Mouse (Mus musculus) embryonic facial prominence, embryonic 11.5 days (tissue): ENCODE results near the gene Spink4. TPM values are rescaled to one million over a fixed set of nuclear protein-coding genes. Genes with fewer than 3 reads are reported as not detected.

Experiments used
- ATAC-seq: fragments of 200-750 bp; cut with Nextera tagmentation; replicated peaks from 2 replicates; pipeline ENCODE4 v1.8.0; 2017; ENCODE audit warnings: low read depth; ENCODE audit not compliant: insufficient number of reproducible peaks, low FRiP score, low TSS enrichment
- DNase-seq: peaks from one replicate; pipeline ENCODE4 v3.0.0-alpha.2; 2015; ENCODE audit warnings: low spot score
- H3K27ac ChIP-seq: fragments of 300-500 bp; sonication (generic); replicated peaks from 2 replicates; pipeline ENCODE4 v1.5.1; 2014; ENCODE audit warnings: mild to moderate bottlenecking, low read depth, low read length, control low read depth
- H3K27me3 ChIP-seq: fragments of 300-500 bp; sonication (generic); 2 replicates; pipeline ENCODE4 v1.6.1; 2014; ENCODE audit warnings: mild to moderate bottlenecking, low read length, moderate library complexity, mixed read lengths; ENCODE audit not compliant: control insufficient read depth, insufficient read depth
- H3K36me3 ChIP-seq: fragments of 300-500 bp; sonication (generic); replicated peaks from 2 replicates; pipeline ENCODE4 v1.6.1; 2014; ENCODE audit warnings: low read depth, mild to moderate bottlenecking, low read length, moderate library complexity, mixed read lengths; ENCODE audit not compliant: control insufficient read depth, insufficient read depth
- H3K4me1 ChIP-seq: fragments of 300-500 bp; sonication (generic); 2 replicates; pipeline ENCODE4 v1.6.1; 2014; ENCODE audit warnings: low read length, mixed read lengths; ENCODE audit not compliant: control insufficient read depth, insufficient read depth
- H3K4me2 ChIP-seq: fragments of 300-500 bp; sonication (generic); 2 replicates; pipeline ENCODE4 v1.6.1; 2014; ENCODE audit warnings: low read depth, mild to moderate bottlenecking, control low read depth, low read length, moderate library complexity
- H3K4me3 ChIP-seq: fragments of 300-500 bp; sonication (generic); 2 replicates; pipeline ENCODE4 v1.5.1; 2014; ENCODE audit warnings: low read depth, low read length, control low read depth
- H3K9ac ChIP-seq: fragments of 300-500 bp; sonication (generic); replicated peaks from 2 replicates; pipeline ENCODE4 v1.6.1; 2014; ENCODE audit warnings: mild to moderate bottlenecking, control low read depth, low read length
- H3K9me3 ChIP-seq: fragments of 300-500 bp; sonication (generic); replicated peaks from 2 replicates; pipeline ENCODE4 v1.6.1; 2016; ENCODE audit warnings: mild to moderate bottlenecking, low read length, inconsistent platforms, mixed read lengths; ENCODE audit not compliant: control insufficient read depth
- WGBS: fragments of 180-500 bp; shearing (Covaris S2); extraction: QIAGEN DNeasy Blood & Tissue Kit; methylation state at CpG from one replicate; pipeline ENCODE4 v1.1.7; 2014; 5-methylcytosine and 5-hydroxymethylcytosine counted together
- polyA plus RNA-seq: library from polyadenylated mRNA; unstranded; fragments of >200 nt; fragmentation: Nextera tagmentation; extraction: Ambion mirVana; gene quantifications from 2 replicates; pipeline ENCODE4 v1.2.1, GENCODE M21; 2014

The Spink4 gene
- polyA plus RNA-seq, 1 experiment from 2014 or later, result not detected

GRCm38 (mm10) chr4:40970842-40971701 is 51.2 kb downstream of the Spink4 start, which contains the start of gene Nfx1:
Gene Nfx1, plus strand, starts transcription at chr4:40970906.
- DNase-seq, result peak; percentile 98
- Histone ChIP-seq H3K4me3 (peak within 1 kb of the TSS; percentile 99), H3K27me3 (no peaks in the 10 kb centered on the region), H3K9ac (peak within 1 kb of the TSS; percentile 84), H3K4me1 (no peaks in the 10 kb centered on the region), H3K27ac (peak within 1 kb of the TSS; percentile 88), H3K36me3 (no peaks in the 10 kb centered on the region), H3K9me3 (no peaks in the 10 kb centered on the region), H3K4me2 (peak within 1 kb of the TSS; percentile 68)
- peak; percentile 90 for ATAC-seq
- WGBS, result under 1% methylated on average over 77 of the region's 85 CpGs

- peaks cover 3% of the 10 kb centered on the region; the same call in 1 of the 2 replicates for H3K36me3 ChIP-seq
- H3K9ac ChIP-seq, result peak overlapping the region; percentile 84
- no peaks in the 10 kb centered on the region for H3K9me3 ChIP-seq
- DNase-seq (peak; percentile 40), ATAC-seq (no peak)
- no peaks in the 10 kb centered on the region for H3K4me1 ChIP-seq
- peak overlapping the region; percentile 99 for H3K4me3 ChIP-seq
- H3K4me2 ChIP-seq, result peak overlapping the region; percentile 68
- 22% methylated on average over 13 of the region's 13 CpGs for WGBS
- no peak overlapping the region for H3K27ac ChIP-seq
- H3K27me3 ChIP-seq, result no peaks in the 10 kb centered on the region
Measured at GRCm38 (mm10) chr4:40971744-40972143, 51.9 kb downstream of the Spink4 start.

GRCm38 (mm10) chr4:40974011-40974410 is 54.2 kb downstream of the Spink4 start:
- no peaks in the 10 kb centered on the region for H3K4me1 ChIP-seq
- H3K27me3 ChIP-seq, result no peaks in the 10 kb centered on the region
- no peak overlapping the region for H3K27ac ChIP-seq
- DNase-seq (no peak), ATAC-seq (no peak)
- H3K9ac ChIP-seq, result no peak overlapping the region
- peaks cover 5% of the 10 kb centered on the region; the same call in 1 of the 2 replicates for H3K36me3 ChIP-seq
- no peak overlapping the region for H3K4me3 ChIP-seq
- H3K4me2 ChIP-seq, result no peak overlapping the region
- 98% methylated on average over 1 of the region's 1 CpGs for WGBS
- H3K9me3 ChIP-seq, result no peaks in the 10 kb centered on the region

GRCm38 (mm10) chr4:40975678-40976077 is 55.8 kb downstream of the Spink4 start:
- Histone ChIP-seq H3K9me3 (no peaks in the 10 kb centered on the region), H3K9ac (no peak overlapping the region), H3K27me3 (no peaks in the 10 kb centered on the region), H3K4me3 (no peak overlapping the region), H3K4me2 (no peak overlapping the region), H3K4me1 (no peaks in the 10 kb centered on the region), H3K36me3 (peaks cover 5% of the 10 kb centered on the region; the same call in 1 of the 2 replicates), H3K27ac (no peak overlapping the region)
- WGBS, result 94% methylated on average over 3 of the region's 3 CpGs
- ATAC-seq (no peak), DNase-seq (no peak)

GRCm38 (mm10) chr4:40976651-40977050 is 56.8 kb downstream of the Spink4 start:
- no peak for DNase-seq
- ATAC-seq, result no peak
- Histone ChIP-seq H3K27me3 (no peaks in the 10 kb centered on the region), H3K27ac (no peak overlapping the region), H3K36me3 (peaks cover 5% of the 10 kb centered on the region; the same call in 1 of the 2 replicates), H3K9me3 (no peaks in the 10 kb centered on the region), H3K4me3 (no peak overlapping the region), H3K9ac (no peak overlapping the region), H3K4me2 (no peak overlapping the region), H3K4me1 (no peaks in the 10 kb centered on the region)
- 93% methylated on average over 10 of the region's 10 CpGs for WGBS

GRCm38 (mm10) chr4:40979430-40979829 is 59.6 kb downstream of the Spink4 start:
- ATAC-seq, result no peak
- no peak overlapping the region for H3K27ac ChIP-seq
- DNase-seq, result no peak
- no peaks in the 10 kb centered on the region for H3K27me3 ChIP-seq
- 83% methylated on average over 1 of the region's 1 CpGs for WGBS
- H3K9me3 ChIP-seq, result no peaks in the 10 kb centered on the region
- H3K36me3 ChIP-seq, result peaks cover 5% of the 10 kb centered on the region; the same call in 1 of the 2 replicates
- H3K9ac ChIP-seq, result no peak overlapping the region
- no peaks in the 10 kb centered on the region for H3K4me1 ChIP-seq
- no peak overlapping the region for H3K4me2 ChIP-seq
- no peak overlapping the region for H3K4me3 ChIP-seq

Other genes starting within 250 kb of the Spink4 start
- gene Aptx, start 216.9 kb upstream of the Spink4 start, polyA plus RNA-seq, result 37.8 and 38.2 TPM in 2 replicates
- gene Dnaja1, start 197.9 kb upstream of the Spink4 start, polyA plus RNA-seq, result 665 and 708 TPM in 2 replicates
- gene Smu1, start 162.1 kb upstream of the Spink4 start, polyA plus RNA-seq, result 195 and 203 TPM in 2 replicates
- gene B4galt1, start 66.0 kb upstream of the Spink4 start, polyA plus RNA-seq, result 28.3 and 28.9 TPM in 2 replicates
- 271 and 295 TPM in 2 replicates for gene Bag1, start 28.2 kb downstream of the Spink4 start, polyA plus RNA-seq
- 122 and 142 TPM in 2 replicates for gene Chmp5, start 28.4 kb downstream of the Spink4 start, polyA plus RNA-seq
- 93.7 and 97.1 TPM in 2 replicates for gene Nfx1, start 50.9 kb downstream of the Spink4 start, polyA plus RNA-seq
- not detected in 2 replicates for gene Aqp7, start 128.1 kb downstream of the Spink4 start, polyA plus RNA-seq
- 1.0 and 1.4 TPM in 2 replicates for gene Aqp3, start 178.1 kb downstream of the Spink4 start, polyA plus RNA-seq
- gene Nol6, start 204.4 kb downstream of the Spink4 start, polyA plus RNA-seq, result 18.6 and 20.7 TPM in 2 replicates
- gene Ube2r2, start 215.7 kb downstream of the Spink4 start, polyA plus RNA-seq, result 109 and 110 TPM in 2 replicates